Mouse (Mus musculus) liver, embryonic 12.5 days (tissue): ENCODE results near the gene Myh2. TPM values are rescaled to one million over a fixed set of nuclear protein-coding genes. Genes with fewer than 3 reads are reported as not detected.

ENCODE experiments used
- ATAC-seq: fragments of 200-750 bp; cut with Nextera tagmentation; 2 replicates; pipeline ENCODE4 v1.8.0; 2017; ENCODE audit warnings: moderate number of reproducible peaks, mild to moderate bottlenecking, moderate library complexity
- H3K27ac ChIP-seq: fragments of 300-500 bp; sonication (generic); 2 replicates; pipeline ENCODE4 v1.5.1; 2016; ENCODE audit warnings: mild to moderate bottlenecking
- H3K27me3 ChIP-seq: fragments of 300-500 bp; sonication (generic); replicated peaks from 2 replicates; pipeline ENCODE4 v1.6.1; 2016; ENCODE audit warnings: mild to moderate bottlenecking, moderate library complexity
- H3K36me3 ChIP-seq: fragments of 300-500 bp; sonication (generic); 2 replicates; pipeline ENCODE4 v1.6.1; 2016; ENCODE audit warnings: mild to moderate bottlenecking, moderate library complexity
- H3K4me1 ChIP-seq: fragments of 300-500 bp; sonication (generic); 2 replicates; pipeline ENCODE4 v1.6.1; 2016
- H3K4me2 ChIP-seq: fragments of 300-500 bp; sonication (generic); 2 replicates; pipeline ENCODE4 v1.6.1; 2016; ENCODE audit warnings: mild to moderate bottlenecking, moderate library complexity
- H3K4me3 ChIP-seq: fragments of 300-500 bp; sonication (generic); 2 replicates; pipeline ENCODE4 v1.5.1; 2016; ENCODE audit warnings: mild to moderate bottlenecking, moderate library complexity
- H3K9ac ChIP-seq: fragments of 300-500 bp; sonication (generic); 2 replicates; pipeline ENCODE4 v1.6.1; 2016; ENCODE audit warnings: mild to moderate bottlenecking, moderate library complexity
- H3K9me3 ChIP-seq: fragments of 300-500 bp; sonication (generic); replicated peaks from 2 replicates; pipeline ENCODE4 v1.6.1; 2016; ENCODE audit warnings: mild to moderate bottlenecking, moderate library complexity
- WGBS: fragments of 180-500 bp; shearing (Covaris S2); methylation state at CpG from one replicate; pipeline ENCODE4 v1.1.7; 2016; ENCODE audit not compliant: insufficient replicate concordance; 5-methylcytosine and 5-hydroxymethylcytosine counted together
- polyA plus RNA-seq: library from polyadenylated mRNA; unstranded; fragments of >200 nt; fragmentation: Nextera tagmentation; extraction: Ambion mirVana; gene quantifications from 2 replicates; pipeline ENCODE4 v1.2.1, GENCODE M21; 2016

Gene Myh2
- polyA plus RNA-seq, 1 experiment from 2014 or later, result not detected

GRCm38 (mm10) chr11:67145482-67146408, 25.1 kb upstream of the Myh2 start:
- H3K27me3 ChIP-seq, result no peaks in the 10 kb centered on the region
- 63% methylated on average over 5 of the region's 5 CpGs for WGBS
- H3K9ac ChIP-seq, result no peak overlapping the region
- no peak overlapping the region for H3K4me2 ChIP-seq
- no peak overlapping the region for H3K27ac ChIP-seq
- ATAC-seq, result no peak
- no peaks in the 10 kb centered on the region for H3K36me3 ChIP-seq
- no peaks in the 10 kb centered on the region for H3K9me3 ChIP-seq
- H3K4me1 ChIP-seq, result no peaks in the 10 kb centered on the region
- no peak overlapping the region for H3K4me3 ChIP-seq

GRCm38 (mm10) chr11:67146409-67147282, 24.2 kb upstream of the Myh2 start:
- Histone ChIP-seq H3K9ac (no peak overlapping the region), H3K36me3 (no peaks in the 10 kb centered on the region), H3K4me2 (no peak overlapping the region), H3K4me3 (no peak overlapping the region), H3K4me1 (no peaks in the 10 kb centered on the region), H3K9me3 (no peaks in the 10 kb centered on the region), H3K27me3 (no peaks in the 10 kb centered on the region), H3K27ac (no peak overlapping the region)
- no peak for ATAC-seq
- 58% methylated on average over 4 of the region's 4 CpGs for WGBS

DNA sequence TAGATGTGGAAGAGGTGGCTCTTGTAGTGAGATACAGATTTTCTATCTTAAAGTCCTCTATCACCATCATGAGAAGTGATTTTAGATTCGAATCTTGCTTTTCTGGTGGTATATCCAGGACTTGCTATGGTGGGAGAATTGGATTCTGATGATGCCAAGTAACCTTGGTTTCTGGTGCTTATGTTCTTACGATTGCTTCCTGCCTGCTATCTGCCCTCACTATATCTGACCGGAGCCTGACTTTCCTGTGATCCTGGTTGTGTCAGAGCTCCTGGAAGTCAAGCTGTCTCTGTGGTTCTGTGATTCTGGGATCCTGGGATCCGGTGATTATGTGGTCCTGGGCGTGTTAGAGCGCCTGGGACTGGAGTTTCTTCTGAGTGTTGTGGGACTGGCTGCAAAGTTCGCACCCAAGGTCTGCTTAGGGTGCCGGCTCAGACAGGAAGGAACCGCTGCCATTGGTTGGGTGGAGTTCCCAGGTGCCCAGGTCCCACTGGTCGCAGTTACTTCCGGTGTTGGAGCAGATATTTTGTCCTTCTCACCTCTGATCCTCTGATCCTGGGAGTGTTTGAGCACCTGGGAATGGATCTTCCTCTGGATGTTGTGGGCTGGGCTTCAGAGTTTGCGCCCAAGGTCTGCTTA, 23.4 kb upstream of the Myh2 start:
- H3K9me3 ChIP-seq, result no peaks in the 10 kb centered on the region

DNA sequence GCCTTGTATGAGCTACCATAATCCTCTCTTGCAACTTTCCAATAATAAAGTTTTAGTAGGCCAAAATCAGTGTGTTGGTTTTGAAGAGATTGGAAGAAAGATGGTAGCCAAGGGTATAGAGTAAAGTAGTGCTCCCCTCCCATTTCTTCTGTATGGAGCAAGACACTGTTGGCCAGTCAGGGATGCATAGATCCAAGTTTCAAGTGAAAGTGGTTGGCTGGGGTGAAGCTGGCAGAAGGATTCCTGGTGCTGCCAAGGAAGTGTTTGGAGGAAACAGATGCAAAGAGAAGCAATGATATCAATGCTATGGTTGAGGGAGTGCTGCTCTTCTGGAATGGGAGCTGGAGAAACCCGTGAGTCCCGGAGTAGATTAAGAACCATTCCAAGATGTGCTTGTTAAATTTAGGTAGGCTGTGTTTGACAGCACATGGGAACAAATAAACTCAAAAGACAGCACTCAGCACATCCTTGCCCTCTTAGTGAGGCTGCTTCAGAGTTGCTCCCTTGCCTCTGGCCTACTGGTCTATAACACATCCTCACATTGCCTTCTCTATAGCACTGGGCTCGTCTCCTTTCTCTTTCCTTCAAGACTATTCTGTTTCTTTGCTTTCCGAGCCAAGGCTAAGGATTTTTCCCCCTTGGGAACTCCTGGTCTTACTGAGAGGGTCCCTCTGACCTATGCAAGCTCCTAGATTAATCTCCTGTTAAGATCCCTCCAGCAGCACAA, 22.4 kb upstream of the Myh2 start:
- no peak overlapping the region for H3K27ac ChIP-seq
- H3K9me3 ChIP-seq, result no peaks in the 10 kb centered on the region
- H3K4me2 ChIP-seq, result no peak overlapping the region
- H3K9ac ChIP-seq, result no peak overlapping the region
- H3K4me1 ChIP-seq, result no peaks in the 10 kb centered on the region
- no peaks in the 10 kb centered on the region for H3K36me3 ChIP-seq
- no peak for ATAC-seq
- WGBS, result 72% methylated on average over 4 of the region's 4 CpGs
- H3K27me3 ChIP-seq, result no peaks in the 10 kb centered on the region
- no peak overlapping the region for H3K4me3 ChIP-seq

More for the DNA sequence above, 23.4 kb upstream of the Myh2 start:
- 72% methylated on average over 12 of the region's 12 CpGs for WGBS
- Histone ChIP-seq H3K36me3 (no peaks in the 10 kb centered on the region), H3K27ac (no peak overlapping the region), H3K9ac (no peak overlapping the region), H3K4me2 (no peak overlapping the region), H3K27me3 (no peaks in the 10 kb centered on the region), H3K4me1 (no peaks in the 10 kb centered on the region), H3K4me3 (no peak overlapping the region)
- ATAC-seq, result no peak

DNA sequence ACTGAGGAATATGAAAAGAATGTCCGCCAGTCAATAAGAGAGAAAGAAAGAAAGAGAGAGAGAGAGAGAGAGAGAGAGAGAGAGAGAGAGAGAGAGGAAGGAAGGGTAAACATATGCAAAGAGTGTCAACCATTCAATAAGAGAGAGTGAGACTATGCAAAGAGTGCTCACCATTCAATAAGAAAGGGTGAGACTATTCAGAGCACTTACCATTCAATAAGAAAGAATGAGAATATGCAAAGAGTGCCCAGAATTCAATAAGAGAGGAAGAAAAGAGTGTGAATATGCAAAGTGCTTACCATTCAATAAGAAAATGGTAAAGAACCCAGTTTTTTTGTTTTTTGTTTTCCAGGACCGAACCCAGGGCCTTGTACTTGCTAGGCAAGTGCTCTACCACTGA, 20.6 kb upstream of the Myh2 start:
- Histone ChIP-seq H3K27ac (no peak overlapping the region), H3K9me3 (no peaks in the 10 kb centered on the region), H3K36me3 (no peaks in the 10 kb centered on the region), H3K9ac (no peak overlapping the region), H3K27me3 (no peaks in the 10 kb centered on the region), H3K4me1 (no peaks in the 10 kb centered on the region), H3K4me3 (no peak overlapping the region), H3K4me2 (no peak overlapping the region)
- no peak for ATAC-seq
- WGBS, result 63% methylated on average over 2 of the region's 2 CpGs

GRCm38 (mm10) chr11:67151159-67151558, 19.7 kb upstream of the Myh2 start:
- Histone ChIP-seq H3K36me3 (no peaks in the 10 kb centered on the region), H3K9ac (no peak overlapping the region), H3K27ac (no peak overlapping the region), H3K9me3 (no peaks in the 10 kb centered on the region), H3K4me3 (no peak overlapping the region), H3K4me2 (no peak overlapping the region), H3K27me3 (no peaks in the 10 kb centered on the region), H3K4me1 (no peaks in the 10 kb centered on the region)
- 64% methylated on average over 3 of the region's 3 CpGs for WGBS
- no peak for ATAC-seq

DNA sequence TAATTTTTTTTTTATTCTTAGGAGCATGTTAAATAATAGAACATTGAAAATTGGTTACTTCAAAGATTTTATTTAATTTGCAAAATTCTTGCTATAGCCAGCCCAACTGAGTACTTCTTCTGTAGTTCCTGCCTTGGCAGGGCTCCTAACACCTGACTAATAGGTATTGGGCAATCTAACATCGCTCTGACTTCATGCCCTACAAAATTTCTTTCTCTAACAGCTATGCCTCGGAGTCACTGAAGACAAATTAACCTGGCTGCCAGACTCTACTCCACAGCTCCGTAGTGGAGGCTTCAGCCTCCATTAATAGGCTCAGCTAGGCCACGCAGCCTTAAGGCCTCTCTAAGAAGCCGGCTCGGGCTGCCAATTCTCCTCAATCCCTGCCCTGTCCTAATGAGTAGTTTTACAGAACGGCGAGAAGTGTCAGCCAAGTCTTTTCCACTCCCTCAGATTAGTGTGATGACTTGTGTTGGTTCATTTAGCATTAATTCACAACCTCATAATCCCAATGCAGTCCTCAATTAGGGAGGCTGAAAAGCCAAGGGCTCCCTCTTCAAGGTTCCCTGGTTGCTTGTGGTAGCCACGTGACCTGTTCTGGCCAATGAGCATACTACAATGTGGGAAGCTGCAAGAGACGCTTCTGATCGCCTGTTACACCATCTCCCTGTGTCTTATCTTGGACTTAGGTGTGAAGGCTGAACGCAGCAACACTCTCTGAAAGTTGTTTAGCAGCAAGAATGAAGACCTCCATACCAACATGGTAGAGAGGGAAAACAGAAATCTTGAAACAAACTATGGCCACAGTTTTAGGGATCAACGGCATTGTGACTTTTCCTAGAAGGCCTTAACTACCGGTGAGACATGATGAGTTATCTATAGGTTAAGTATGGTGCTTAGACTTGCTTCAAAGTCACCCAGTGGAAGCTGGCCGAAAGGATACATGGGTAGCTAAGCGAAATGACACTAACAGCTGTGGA, 18.9 kb upstream of the Myh2 start:
- WGBS, result 66% methylated on average over 16 of the region's 16 CpGs
- ATAC-seq, result no peak
- no peaks in the 10 kb centered on the region for H3K27me3 ChIP-seq
- H3K9ac ChIP-seq, result no peak overlapping the region
- H3K4me3 ChIP-seq, result no peak overlapping the region
- no peaks in the 10 kb centered on the region for H3K9me3 ChIP-seq
- H3K27ac ChIP-seq, result no peak overlapping the region
- H3K36me3 ChIP-seq, result no peaks in the 10 kb centered on the region
- H3K4me2 ChIP-seq, result no peak overlapping the region
- H3K4me1 ChIP-seq, result no peaks in the 10 kb centered on the region

- no peak overlapping the region for H3K9ac ChIP-seq
- H3K36me3 ChIP-seq, result no peaks in the 10 kb centered on the region
- no peaks in the 10 kb centered on the region for H3K9me3 ChIP-seq
- no peak overlapping the region for H3K27ac ChIP-seq
- H3K4me2 ChIP-seq, result no peak overlapping the region
- H3K4me3 ChIP-seq, result no peak overlapping the region
- 30% methylated on average over 1 of the region's 1 CpGs for WGBS
- no peak for ATAC-seq
- no peaks in the 10 kb centered on the region for H3K4me1 ChIP-seq
- no peaks in the 10 kb centered on the region for H3K27me3 ChIP-seq
These were observed 17.7 kb upstream of the Myh2 start for GRCm38 (mm10) chr11:67153123-67153522.

GRCm38 (mm10) chr11:67153843-67154242, 17.0 kb upstream of the Myh2 start:
- no peak overlapping the region for H3K9ac ChIP-seq
- H3K9me3 ChIP-seq, result no peaks in the 10 kb centered on the region
- no peak overlapping the region for H3K4me2 ChIP-seq
- H3K4me3 ChIP-seq, result no peak overlapping the region
- H3K36me3 ChIP-seq, result no peaks in the 10 kb centered on the region
- WGBS, result 50% methylated on average over 1 of the region's 1 CpGs
- H3K27ac ChIP-seq, result no peak overlapping the region
- no peaks in the 10 kb centered on the region for H3K4me1 ChIP-seq
- no peaks in the 10 kb centered on the region for H3K27me3 ChIP-seq
- no peak for ATAC-seq

- no peaks in the 10 kb centered on the region for H3K27me3 ChIP-seq
- H3K9me3 ChIP-seq, result no peaks in the 10 kb centered on the region
- no peak overlapping the region for H3K27ac ChIP-seq
- no peaks in the 10 kb centered on the region for H3K4me1 ChIP-seq
- H3K4me3 ChIP-seq, result no peak overlapping the region
- ATAC-seq, result no peak
- no peaks in the 10 kb centered on the region for H3K36me3 ChIP-seq
- WGBS, result 66% methylated on average over 2 of the region's 2 CpGs
- H3K9ac ChIP-seq, result no peak overlapping the region
- H3K4me2 ChIP-seq, result no peak overlapping the region
These were observed 15.2 kb upstream of the Myh2 start for GRCm38 (mm10) chr11:67155650-67156049.
